In genomic region chr5:121710851-121711173, GRCm38 (mm10) we compare ENCODE assay signal across 8 mouse cellular contexts. TPM values are rescaled to one million over a fixed set of nuclear protein-coding genes. Genes with fewer than 3 reads are reported as not detected.
DNase-seq lines count a peak whose midpoint lies in the region; ATAC-seq and TF ChIP-seq lines count a peak whose summit lies in the region.

No protein-coding gene starts in this region.

- H3K27ac ChIP-seq in heart, embryonic 15.5 days = peak overlapping the region; percentile 98
- peak overlapping the region; percentile 97; the same call in 1 of the 2 replicates for H3K27ac ChIP-seq in forebrain, embryonic 16.5 days (ENCODE audit: low read length)

- peak overlapping the region; percentile 83 for H3K4me2 ChIP-seq in heart, embryonic 15.5 days
- H3K4me2 ChIP-seq in forebrain, embryonic 16.5 days (ENCODE audit: low read length) = peak overlapping the region; percentile 90

- H3K36me3 ChIP-seq in heart, embryonic 15.5 days = no peaks in the 10 kb centered on the region
- peaks cover 12% of the 10 kb centered on the region for H3K36me3 ChIP-seq in G1E (replicated peaks)
- H3K36me3 ChIP-seq in forebrain, embryonic 16.5 days (ENCODE audit: control insufficient read depth, insufficient read depth) = no peaks in the 10 kb centered on the region

- peak overlapping the region; percentile 82 for H3K4me3 ChIP-seq in heart, embryonic 15.5 days
- H3K4me3 ChIP-seq in G1E (ENCODE audit: low read depth, low read length) = peak overlapping the region; percentile 90
- H3K4me3 ChIP-seq in forebrain, embryonic 16.5 days (replicated peaks; ENCODE audit: low read length) = peak overlapping the region; percentile 84

- no peak for ATAC-seq in heart, embryonic 15.5 days (replicated peaks; ENCODE audit: insufficient number of reproducible peaks, insufficient read depth, low FRiP score, low read depth)
- ATAC-seq in G1E (ENCODE audit: extremely low read depth, insufficient number of reproducible peaks, low FRiP score, poor library complexity, severe bottlenecking) = no peak
- ATAC-seq in forebrain, embryonic 16.5 days = no peak

- no peak for TF ChIP-seq CTCF in G1E (IDR thresholded peaks at IDR 0.05; ENCODE audit: low read depth, low read length)

- no peaks in the 10 kb centered on the region for H3K27me3 ChIP-seq in heart, embryonic 15.5 days
- H3K27me3 ChIP-seq in G1E (ENCODE audit: insufficient read depth, low read length) = no peaks in the 10 kb centered on the region
- H3K27me3 ChIP-seq in forebrain, embryonic 16.5 days (replicated peaks; ENCODE audit: control insufficient read depth, insufficient read depth, low read length) = no peaks in the 10 kb centered on the region

- WGBS in heart, embryonic 15.5 days = under 1% methylated on average over 12 of the region's 12 CpGs
- under 1% methylated on average over 12 of the region's 12 CpGs for WGBS in forebrain, embryonic 16.5 days

- peaks cover 28% of the 10 kb centered on the region for H3K4me1 ChIP-seq in heart, embryonic 15.5 days (replicated peaks)
- H3K4me1 ChIP-seq in G1E (ENCODE audit: insufficient read depth, low read depth, low read length) = peaks cover 33% of the 10 kb centered on the region
- peaks cover 27% of the 10 kb centered on the region for H3K4me1 ChIP-seq in forebrain, embryonic 16.5 days (replicated peaks; ENCODE audit: control insufficient read depth, insufficient read depth, low read length)

- DNase-seq in heart, postnatal 4 days = no peak
- peak; percentile 57 for DNase-seq in G1E (ENCODE audit: low spot score)
- DNase-seq in lung, postnatal 36 days = peak; percentile 48
- no peak for DNase-seq in ovary, postnatal 36 days (ENCODE audit: low spot score)
- no peak for DNase-seq in cerebellum, postnatal 10 days
- no peak for DNase-seq in cerebellum, postnatal 4 days (ENCODE audit: low spot score in 2 of 2)

- peak overlapping the region; percentile 98 for H3K9ac ChIP-seq in heart, embryonic 15.5 days
- H3K9ac ChIP-seq in forebrain, embryonic 16.5 days (replicated peaks; ENCODE audit: low read depth, low read length) = peak overlapping the region; percentile 89

- no peaks in the 10 kb centered on the region for H3K9me3 ChIP-seq in heart, embryonic 15.5 days (replicated peaks)
- no peaks in the 10 kb centered on the region for H3K9me3 ChIP-seq in G1E (replicated peaks)
- no peaks in the 10 kb centered on the region for H3K9me3 ChIP-seq in forebrain, embryonic 16.5 days (ENCODE audit: control insufficient read depth, low read length)

RNA-seq across cellular contexts. Expression of gene Atxn2, which starts 0.3 kb away (rescaled TPM):
- 59.4 and 63.7 TPM in 2 replicates for polyA plus RNA-seq in heart, embryonic 15.5 days (2015; fragmentation: Nextera tagmentation; extraction: Ambion mirVana)
- 100 to 1,000 TPM; 174 to 180 TPM for total RNA-seq in heart, postnatal 4 days (2021)
- total RNA-seq in G1E (2014; fragmentation: Nextera tagmentation) (132 and 151 TPM in 2 replicates), G1E (2017) (30.0 and 38.0 TPM in 2 replicates)
- polyA plus RNA-seq in G1E (2012) = 42.3 and 57.5 TPM in 2 replicates
- 55.8 and 58.3 TPM in 2 replicates for polyA plus RNA-seq in forebrain, embryonic 16.5 days (2015; fragmentation: Nextera tagmentation; extraction: Ambion mirVana)

RNA-seq across cellular contexts. Expression of gene Brap, which starts 50.4 kb away (rescaled TPM):
- 22.7 and 28.5 TPM in 2 replicates for polyA plus RNA-seq in heart, embryonic 15.5 days (2015; fragmentation: Nextera tagmentation; extraction: Ambion mirVana)
- 10 to 100 TPM; 26.8 to 32.0 TPM for total RNA-seq in heart, postnatal 4 days (2021)
- 29.9 and 30.0 TPM in 2 replicates for total RNA-seq in G1E (2014; fragmentation: Nextera tagmentation)
- total RNA-seq in G1E (2017) = 63.4 and 70.1 TPM in 2 replicates
- 10.6 and 12.8 TPM in 2 replicates for polyA plus RNA-seq in G1E (2012)
- 51.5 and 55.5 TPM in 2 replicates for polyA plus RNA-seq in forebrain, embryonic 16.5 days (2015; fragmentation: Nextera tagmentation; extraction: Ambion mirVana)

RNA-seq across cellular contexts. Expression of gene Acad10, which starts 50.5 kb away (rescaled TPM):
- polyA plus RNA-seq in heart, embryonic 15.5 days (2015; fragmentation: Nextera tagmentation; extraction: Ambion mirVana) = 1.6 and 2.5 TPM in 2 replicates
- total RNA-seq in heart, postnatal 4 days (2021) = 1 to 10 TPM; 7.1 to 7.8 TPM
- total RNA-seq in G1E (2014; fragmentation: Nextera tagmentation) (10.3 and 17.3 TPM in 2 replicates), G1E (2017) (5.6 and 7.4 TPM in 2 replicates)
- 4.4 and 7.2 TPM in 2 replicates for polyA plus RNA-seq in G1E (2012)
- 0.71 and 1.5 TPM in 2 replicates for polyA plus RNA-seq in forebrain, embryonic 16.5 days (2015; fragmentation: Nextera tagmentation; extraction: Ambion mirVana)

Comparison
In these comparisons a context has a peak if more than half of its experiments do, and no peak if none do; other contexts are left out.
1. DNase-seq: peak in G1E (single experiment) and lung, postnatal 36 days (single experiment); none in heart, postnatal 4 days (single experiment), ovary, postnatal 36 days (single experiment), cerebellum, postnatal 10 days (0 of 2) and cerebellum, postnatal 4 days (0 of 2).
2. Peak in every context shown above with its lines, with median percentiles within 50 percentile points of each other: H3K4me3 ChIP-seq.